ENCODE assay signal across 8 mouse cellular contexts in genomic region chr13:58066496-58067389, GRCm38 (mm10). TPM values are rescaled to one million over a fixed set of nuclear protein-coding genes. Genes with fewer than 3 reads are reported as not detected.
A peak's percentile ranks its signal among the peaks of the same experiment; 100 is the strongest.
DNase-seq lines count a peak whose midpoint lies in the region; ATAC-seq and TF ChIP-seq lines count a peak whose summit lies in the region.

No protein-coding gene starts in this region.

- no peak for TF ChIP-seq EP300 in liver, postnatal 0 days (IDR thresholded peaks at IDR 0.05; ENCODE audit: low read depth)

- peak overlapping the region; percentile 45 for H3K4me2 ChIP-seq in intestine, postnatal 0 days (replicated peaks; ENCODE audit: low read depth)
- H3K4me2 ChIP-seq in liver, postnatal 0 days (ENCODE audit: low read depth, low read length), result peak overlapping the region; percentile 63
- no peak overlapping the region for H3K4me2 ChIP-seq in stomach, embryonic 14.5 days (replicated peaks; ENCODE audit: low read depth, low read length)

- H3K27me3 ChIP-seq in intestine, postnatal 0 days (replicated peaks; ENCODE audit: control insufficient read depth, insufficient read depth, low read length), result no peaks in the 10 kb centered on the region
- no peaks in the 10 kb centered on the region for H3K27me3 ChIP-seq in liver, postnatal 0 days (ENCODE audit: insufficient read depth, low read length)
- H3K27me3 ChIP-seq in stomach, embryonic 14.5 days (ENCODE audit: control insufficient read depth, insufficient read depth, low read length), result no peaks in the 10 kb centered on the region

- H3K36me3 ChIP-seq in intestine, postnatal 0 days (ENCODE audit: control insufficient read depth, insufficient read depth), result no peaks in the 10 kb centered on the region
- no peaks in the 10 kb centered on the region; the same call in 1 of the 2 replicates for H3K36me3 ChIP-seq in liver, postnatal 0 days (replicated peaks; ENCODE audit: insufficient read depth, low read length)
- peaks cover 5% of the 10 kb centered on the region; the same call in 1 of the 2 replicates for H3K36me3 ChIP-seq in stomach, embryonic 14.5 days (ENCODE audit: control insufficient read depth, insufficient read depth, low read length)

- ATAC-seq in intestine, postnatal 0 days, result no peak; the same call in 1 of the 2 replicates
- peak; percentile 22 for ATAC-seq in liver, postnatal 0 days
- no peak; the same call in 1 of the 2 replicates for ATAC-seq in stomach, embryonic 14.5 days (ENCODE audit: insufficient number of reproducible peaks, insufficient read depth, low FRiP score, low read depth)

- 38% methylated on average over 14 of the region's 14 CpGs for WGBS in intestine, postnatal 0 days
- 30% methylated on average over 14 of the region's 14 CpGs for WGBS in liver, postnatal 0 days (ENCODE audit: insufficient replicate concordance)
- 41% methylated on average over 14 of the region's 14 CpGs for WGBS in stomach, embryonic 14.5 days

- H3K9ac ChIP-seq in intestine, postnatal 0 days (ENCODE audit: low read depth, low read length), result no peak overlapping the region
- H3K9ac ChIP-seq in liver, postnatal 0 days (replicated peaks), result peak overlapping the region; percentile 19; the same call in 1 of the 2 replicates
- H3K9ac ChIP-seq in stomach, embryonic 14.5 days (replicated peaks; ENCODE audit: low read depth, low read length), result no peak overlapping the region

- H3K9me3 ChIP-seq in intestine, postnatal 0 days (ENCODE audit: control insufficient read depth), result no peaks in the 10 kb centered on the region
- H3K9me3 ChIP-seq in liver, postnatal 0 days (ENCODE audit: low read length), result no peaks in the 10 kb centered on the region
- no peaks in the 10 kb centered on the region for H3K9me3 ChIP-seq in stomach, embryonic 14.5 days (ENCODE audit: control insufficient read depth, low read depth, low read length)

- TF ChIP-seq CTCF in intestine, postnatal 0 days (IDR thresholded peaks at IDR 0.05; ENCODE audit: low read depth), result no peak
- no peak for TF ChIP-seq CTCF in liver, postnatal 0 days (IDR thresholded peaks at IDR 0.05; ENCODE audit: low read depth)

- no peak overlapping the region for H3K4me3 ChIP-seq in intestine, postnatal 0 days (ENCODE audit: low read depth, low read length)
- H3K4me3 ChIP-seq in liver, postnatal 0 days (ENCODE audit: low read depth, low read length), result 0 out of 2 replicates have a peak overlapping the region, but pooled peaks have one; percentile 2
- no peak overlapping the region for H3K4me3 ChIP-seq in stomach, embryonic 14.5 days (ENCODE audit: low read depth, low read length)

- H3K27ac ChIP-seq in intestine, postnatal 0 days (ENCODE audit: low read depth, low read length), result peak overlapping the region; percentile 80
- H3K27ac ChIP-seq in liver, postnatal 0 days (ENCODE audit: low read depth), result peak overlapping the region; percentile 99
- peak overlapping the region; percentile 59 for H3K27ac ChIP-seq in stomach, embryonic 14.5 days (ENCODE audit: low read length)

- peak; percentile 49 to 50 for DNase-seq in B cell, adult 2 months
- DNase-seq in R1 (ENCODE audit: low read depth, low spot score), result peak; percentile 71
- DNase-seq in heart, adult 18-20 months, result peak; percentile 64 to 82
- peak; percentile 64 for DNase-seq in liver, postnatal 0 days
- DNase-seq in frontal cortex, postnatal 25 days (ENCODE audit: low spot score in 2 of 2), result no peak
- DNase-seq in ovary, adult 18-20 months (ENCODE audit: low spot score), result no peak

- 0 out of 2 replicates have a peak, but pooled peaks cover 3% of the 10 kb centered on the region for H3K4me1 ChIP-seq in intestine, postnatal 0 days (replicated peaks; ENCODE audit: control insufficient read depth, insufficient read depth, low read length)
- H3K4me1 ChIP-seq in liver, postnatal 0 days (ENCODE audit: insufficient read depth), result peaks cover 13% of the 10 kb centered on the region
- H3K4me1 ChIP-seq in stomach, embryonic 14.5 days (ENCODE audit: control insufficient read depth, insufficient read depth, low read length), result peaks cover 17% of the 10 kb centered on the region; the same call in 1 of the 2 replicates

RNA-seq across cellular contexts. Expression of gene Klhl3, which starts 46.6 kb away (rescaled TPM):
- total RNA-seq in heart, adult 18-20 months (2021), result 1 to 10 TPM; 2.7 to 3.5 TPM
- 0.74 and 0.95 TPM in 2 replicates for polyA plus RNA-seq in intestine, postnatal 0 days (2015; fragmentation: Nextera tagmentation; extraction: Ambion mirVana)
- polyA plus RNA-seq in liver, postnatal 0 days (2015; fragmentation: Nextera tagmentation; extraction: Ambion mirVana), result 2.2 and 2.9 TPM in 2 replicates
- polyA plus RNA-seq in stomach, embryonic 14.5 days (2014; fragmentation: Nextera tagmentation; extraction: Ambion mirVana), result 3.2 and 3.3 TPM in 2 replicates

Comparison
In these comparisons a context has a peak if more than half of its experiments do, and no peak if none do; other contexts are left out.
1. DNase-seq: peak in B cell, adult 2 months (2 of 2), R1 (single experiment), heart, adult 18-20 months (2 of 2) and liver, postnatal 0 days (single experiment); none in frontal cortex, postnatal 25 days (0 of 2) and ovary, adult 18-20 months (single experiment).
2. Peak in every context shown above with its lines, with median percentiles within 50 percentile points of each other: H3K27ac ChIP-seq.